Mouse (Mus musculus) layer of hippocampus, postnatal 14 days (tissue): ENCODE measurements around the gene Gm4763. TPM values are rescaled to one million over a fixed set of nuclear protein-coding genes. Genes with fewer than 3 reads are reported as not detected.
"Not testable (repeated sequence)": the region's sequence is repeated elsewhere in the genome, so short reads cannot be mapped to it uniquely, and the experiment has no call there.

Experiments
- DNase-seq, 2 experiments: peaks; one replicate each; pipeline ENCODE4 v3.0.0; 2021 to 2022; ENCODE audit warnings: low spot score in 2 of 2, mixed read lengths in 1 of 2
- long read RNA-seq, 2 experiments: library from polyadenylated mRNA; stranded (forward); transcript quantifications; one replicate each; pipeline ENCODE4 v2.0.0; 2021
- total RNA-seq, 2 experiments: library from RNA; stranded (reverse); gene quantifications; 2 replicates each; pipeline ENCODE4 v1.2.3; 2021

The Gm4763 gene
- not detected for total RNA-seq
- long read RNA-seq, experiment 1, partial matches to known transcripts: 0 of 1 reads
- long read RNA-seq, experiment 1, other reads (novel, unspliced or antisense): 1 of 1 reads
- long read RNA-seq, experiment 2: 0 reads

GRCm38 (mm10) chr7:24726808-24727207 lies at the start of gene Gm4763:
Gene Gm4763 (minus strand): TSS chr7:24726908.
- not testable (repeated sequence) for DNase-seq

GRCm38 (mm10) chr7:24776145-24776544 lies 49.4 kb upstream of the Gm4763 start:
- no peak for DNase-seq

GRCm38 (mm10) chr7:24773942-24774535 lies 47.3 kb upstream of the Gm4763 start:
- DNase-seq: no peak

- no peak for DNase-seq
These were observed 44.7 kb upstream of the Gm4763 start for GRCm38 (mm10) chr7:24771361-24771760.

- no peak for DNase-seq
These were observed 35.9 kb upstream of the Gm4763 start for GRCm38 (mm10) chr7:24762574-24762973.

- no peak for DNase-seq
These were observed 34.5 kb upstream of the Gm4763 start for GRCm38 (mm10) chr7:24761161-24761560.

- DNase-seq: no peak
These were observed 33.5 kb upstream of the Gm4763 start, which contains the start of gene Cd177 for GRCm38 (mm10) chr7:24760211-24760610. Gene Cd177 (minus strand): TSS chr7:24760311.

GRCm38 (mm10) chr7:24758520-24758919 lies 31.8 kb upstream of the Gm4763 start:
- no peak for DNase-seq

GRCm38 (mm10) chr7:24753476-24753875 lies 26.8 kb upstream of the Gm4763 start:
- DNase-seq: no peak

- DNase-seq: no peak
These were observed 24.9 kb upstream of the Gm4763 start for GRCm38 (mm10) chr7:24751610-24752009.

- no peak for DNase-seq
These were observed 24.0 kb upstream of the Gm4763 start for GRCm38 (mm10) chr7:24750695-24751094.

GRCm38 (mm10) chr7:24735970-24736670 lies 9.4 kb upstream of the Gm4763 start:
- no peak for DNase-seq

- DNase-seq: no peak
These were observed 11.7 kb downstream of the Gm4763 start for GRCm38 (mm10) chr7:24715039-24715438.

GRCm38 (mm10) chr7:24708832-24709292 lies 17.8 kb downstream of the Gm4763 start, which contains the start of gene BC049730:
Gene BC049730 (plus strand): TSS chr7:24709242.
- DNase-seq: no peak

- not testable (repeated sequence) for DNase-seq
These were observed 23.9 kb downstream of the Gm4763 start for GRCm38 (mm10) chr7:24702841-24703240.

GRCm38 (mm10) chr7:24697891-24698290 lies 28.8 kb downstream of the Gm4763 start:
- DNase-seq: not testable (repeated sequence)

- DNase-seq: not testable (repeated sequence)
These were observed 34.0 kb downstream of the Gm4763 start for GRCm38 (mm10) chr7:24692693-24693092.

GRCm38 (mm10) chr7:24687519-24687918 lies 39.2 kb downstream of the Gm4763 start:
- DNase-seq: not testable (repeated sequence)

GRCm38 (mm10) chr7:24684121-24684520 lies 42.6 kb downstream of the Gm4763 start:
- not testable (repeated sequence) for DNase-seq

- DNase-seq: no peak
These were observed 50.1 kb downstream of the Gm4763 start, which contains the start of gene Tex101 for GRCm38 (mm10) chr7:24676575-24676974. Gene Tex101 (minus strand): TSS chr7:24676675.

- DNase-seq: no peak
These were observed 54.7 kb downstream of the Gm4763 start for GRCm38 (mm10) chr7:24671944-24672439.
